Mouse (Mus musculus) splenic B cell, adult 2 months (primary cell): ENCODE measurements around the gene Trnp1.
A peak's percentile ranks its signal among the peaks of the same experiment; 100 is the strongest.

Source experiments
- DNase-seq: peaks from one replicate; pipeline ENCODE4 v3.0.0-alpha.2; 2011; ENCODE audit warnings: low read depth, low spot score
- H3K27me3 ChIP-seq: 2 replicates; pipeline ENCODE4 v1.6.1; 2012; ENCODE audit warnings: mild to moderate bottlenecking, low read length, moderate library complexity, mixed read lengths; ENCODE audit not compliant: control insufficient read depth, poor library complexity, insufficient read depth, severe bottlenecking
- H3K36me3 ChIP-seq: 2 replicates; pipeline ENCODE4 v1.6.1; 2012; ENCODE audit warnings: mild to moderate bottlenecking, low read length, moderate library complexity, mixed read lengths; ENCODE audit not compliant: control insufficient read depth, poor library complexity, insufficient read depth, severe bottlenecking

Gene Trnp1

DNA sequence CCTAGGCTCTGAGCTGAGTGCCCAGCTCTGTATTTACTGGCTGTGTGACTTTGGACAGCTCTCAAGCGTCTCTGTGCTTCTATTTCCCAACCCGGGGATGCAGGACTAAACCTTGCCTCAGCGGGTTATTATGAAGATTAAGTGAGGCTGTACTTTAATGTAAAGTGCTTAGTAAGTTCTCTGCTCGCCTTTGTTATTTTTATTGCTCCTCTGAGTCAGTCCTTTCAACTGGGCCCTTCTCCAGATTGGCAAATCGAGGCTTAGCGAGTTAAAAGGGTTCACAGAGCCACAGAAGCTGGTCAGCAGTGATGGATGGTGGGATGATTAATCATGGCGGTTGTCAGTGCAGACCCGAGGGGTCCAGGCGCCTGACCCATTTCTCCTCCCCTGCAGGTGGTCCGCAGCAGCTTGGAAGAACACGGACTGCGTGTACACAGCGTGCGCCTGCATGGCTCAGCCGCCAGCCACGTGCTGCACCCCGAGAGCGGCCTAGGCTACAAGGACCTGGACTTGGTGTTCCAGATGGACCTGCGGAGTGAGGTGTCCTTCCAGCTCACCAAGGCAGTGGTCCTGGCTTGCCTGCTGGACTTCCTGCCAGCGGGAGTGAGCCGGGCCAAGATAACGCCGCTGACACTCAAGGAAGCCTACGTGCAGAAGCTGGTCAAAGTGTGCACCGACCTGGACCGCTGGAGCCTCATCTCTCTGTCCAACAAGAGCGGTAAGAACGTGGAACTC, 12.5 kb downstream of the Trnp1 start:
- no peaks in the 10 kb centered on the region for H3K36me3 ChIP-seq
- no peaks in the 10 kb centered on the region for H3K27me3 ChIP-seq
- DNase-seq: no peak

DNA sequence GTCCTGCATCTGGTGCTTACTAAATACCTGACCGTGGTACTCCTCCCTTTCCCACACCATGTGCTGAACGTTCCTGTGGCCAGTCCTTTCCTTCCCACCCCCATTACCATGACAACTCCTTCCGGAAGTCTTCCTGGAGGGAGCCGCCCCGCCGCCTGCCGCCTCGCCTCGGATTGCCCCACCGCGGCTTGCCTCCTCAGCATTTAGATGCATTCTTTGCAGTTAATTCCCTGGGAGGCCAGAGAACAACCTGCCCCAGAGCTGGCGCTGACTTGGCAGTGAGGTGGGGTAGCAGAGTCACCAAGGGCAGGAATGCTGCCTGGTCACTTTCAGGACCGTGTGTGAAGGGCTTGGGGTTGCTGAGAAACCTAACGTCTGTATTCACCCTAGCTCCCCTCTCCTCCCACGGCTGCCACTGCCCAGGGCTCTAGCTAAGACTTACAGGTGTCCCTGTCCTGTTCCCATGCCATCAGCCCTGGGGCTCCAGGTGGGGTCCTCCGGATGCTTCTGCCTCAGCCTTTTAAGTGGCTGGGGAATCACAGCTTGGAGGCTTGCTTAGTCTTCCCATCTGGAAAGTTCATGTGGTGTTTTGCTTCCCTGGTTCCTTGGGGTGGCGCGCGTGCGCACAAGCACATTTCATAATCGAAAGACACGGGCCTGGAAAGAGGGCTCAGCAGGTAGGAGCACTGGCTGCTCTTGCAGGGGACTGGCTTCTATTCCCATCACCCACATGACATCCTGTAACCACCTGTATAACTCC, 13.9 kb downstream of the Trnp1 start:
- no peaks in the 10 kb centered on the region for H3K27me3 ChIP-seq
- no peak for DNase-seq
- H3K36me3 ChIP-seq: no peaks in the 10 kb centered on the region

DNA sequence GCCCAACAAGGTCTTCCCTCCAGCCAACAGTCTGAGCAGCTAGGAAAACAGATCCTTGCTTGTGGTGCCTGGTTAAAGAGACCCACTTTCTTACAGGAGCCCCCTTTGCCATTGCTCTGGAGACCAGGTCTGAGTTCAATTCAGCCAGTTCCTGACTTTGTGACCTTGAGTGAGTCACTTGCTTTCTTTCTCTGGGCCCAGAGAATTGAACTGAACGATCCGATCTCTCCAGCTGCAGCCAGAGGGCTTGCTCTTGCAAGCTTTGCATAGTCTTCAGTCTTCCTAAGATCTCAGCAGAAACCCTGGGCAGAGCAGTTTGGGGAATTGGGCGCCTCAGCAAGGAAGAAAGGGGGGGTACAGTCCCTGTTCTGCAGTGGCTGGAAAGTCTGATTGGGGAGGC, 15.9 kb downstream of the Trnp1 start:
- Histone ChIP-seq H3K36me3 (no peaks in the 10 kb centered on the region), H3K27me3 (no peaks in the 10 kb centered on the region)
- no peak for DNase-seq

DNA sequence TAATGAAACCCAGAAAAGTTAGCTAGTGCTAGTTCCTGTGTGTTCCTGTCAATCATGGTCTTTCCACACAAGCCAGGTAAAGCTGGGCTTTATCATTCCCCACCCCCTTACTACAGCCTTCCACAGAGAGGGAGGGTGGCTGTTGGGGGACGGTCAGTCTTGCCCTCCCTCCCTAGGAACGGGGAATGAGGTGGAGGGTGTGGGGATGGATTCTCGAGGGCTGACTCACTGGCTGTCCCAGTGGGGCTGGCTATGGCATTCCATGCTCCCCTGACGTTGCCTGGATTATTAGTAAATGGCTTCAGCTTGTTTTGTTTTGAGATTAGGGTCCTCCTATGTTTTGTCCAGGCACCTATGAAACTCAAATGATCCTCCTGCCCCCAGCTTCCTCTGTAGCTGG, 16.9 kb downstream of the Trnp1 start:
- no peaks in the 10 kb centered on the region for H3K27me3 ChIP-seq
- no peak for DNase-seq
- no peaks in the 10 kb centered on the region for H3K36me3 ChIP-seq

DNA sequence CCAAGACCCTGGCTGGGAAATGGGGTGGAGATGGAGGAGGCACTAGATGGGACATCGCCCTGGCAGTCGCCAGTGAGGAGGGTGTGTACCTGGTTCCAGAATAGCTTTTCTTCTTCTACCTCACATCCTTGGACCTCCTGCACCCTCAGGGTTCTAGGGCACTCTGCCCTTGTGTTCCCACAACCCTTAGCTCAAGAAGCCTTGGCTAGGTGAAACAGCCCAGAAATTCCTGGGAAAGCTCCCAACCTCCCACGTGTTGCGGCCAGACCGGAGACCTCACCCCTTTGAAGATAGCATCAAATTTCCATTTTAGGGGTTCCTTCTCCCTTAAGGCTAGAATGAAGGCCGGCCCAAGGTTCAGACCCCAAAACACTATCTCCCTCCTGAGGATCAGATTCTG, 17.6 kb downstream of the Trnp1 start:
- Histone ChIP-seq H3K27me3 (no peaks in the 10 kb centered on the region), H3K36me3 (no peaks in the 10 kb centered on the region)
- DNase-seq: no peak

DNA sequence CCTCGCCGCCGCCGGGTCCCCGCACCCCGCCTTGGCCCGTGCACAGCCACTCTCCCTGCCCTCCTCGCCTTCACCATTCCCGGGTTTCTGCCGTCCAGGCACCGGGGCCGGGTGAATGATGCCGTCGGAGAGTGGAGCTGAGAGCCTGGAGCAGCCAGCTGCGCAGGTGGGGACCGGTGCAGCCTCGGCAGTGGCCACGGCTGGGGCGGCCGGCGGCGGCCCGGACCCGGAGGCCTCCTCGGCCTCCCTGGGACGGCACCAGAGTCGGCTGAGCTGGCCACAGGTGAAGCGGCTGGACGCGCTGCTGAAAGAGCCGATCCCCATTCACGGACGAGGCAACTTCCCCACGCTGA, 18.2 kb downstream of the Trnp1 start:
- DNase-seq: no peak
- no peaks in the 10 kb centered on the region for H3K36me3 ChIP-seq
- no peaks in the 10 kb centered on the region for H3K27me3 ChIP-seq

DNA sequence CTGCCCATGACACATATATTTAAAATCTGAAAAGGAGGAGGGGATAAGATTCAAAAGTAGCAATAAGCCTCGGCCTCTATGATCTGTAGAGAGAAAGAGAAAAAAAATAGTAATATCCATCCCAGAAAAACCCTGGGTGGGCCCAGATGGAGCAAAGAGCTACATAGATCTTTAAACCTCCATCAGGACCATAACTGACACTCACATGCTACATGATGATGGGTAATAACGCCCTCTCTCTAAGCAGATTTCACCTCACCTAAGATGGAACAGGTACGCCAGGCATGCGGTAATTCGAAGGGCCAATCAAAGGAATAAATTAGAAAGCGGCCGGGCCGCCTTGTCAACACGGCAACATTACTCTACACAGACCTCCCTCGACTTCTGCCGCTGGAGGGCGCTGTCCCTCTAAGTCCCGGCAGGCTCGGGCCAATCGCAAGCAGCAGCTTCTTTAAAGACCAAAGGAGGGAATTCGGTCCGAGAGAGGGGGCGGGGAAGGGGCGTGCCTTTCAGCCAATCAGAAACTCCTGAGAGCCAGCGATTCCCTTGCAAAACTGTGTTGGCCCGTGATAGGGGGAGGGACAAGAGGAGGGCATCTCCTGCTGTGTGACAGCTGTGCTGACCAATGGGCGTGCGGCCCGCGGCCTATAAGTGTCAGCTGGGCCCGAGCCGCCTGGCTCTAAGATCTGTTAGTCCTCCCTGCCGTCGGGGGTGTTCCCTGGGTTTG, 18.7 kb downstream of the Trnp1 start, which contains the start of gene Tent5b:
Tent5b (plus strand) TSS at position 675 of the 727 bp plus-strand sequence.
- Histone ChIP-seq H3K36me3 (no peaks in the 10 kb centered on the region), H3K27me3 (no peaks in the 10 kb centered on the region)
- peak; percentile 92 for DNase-seq

DNA sequence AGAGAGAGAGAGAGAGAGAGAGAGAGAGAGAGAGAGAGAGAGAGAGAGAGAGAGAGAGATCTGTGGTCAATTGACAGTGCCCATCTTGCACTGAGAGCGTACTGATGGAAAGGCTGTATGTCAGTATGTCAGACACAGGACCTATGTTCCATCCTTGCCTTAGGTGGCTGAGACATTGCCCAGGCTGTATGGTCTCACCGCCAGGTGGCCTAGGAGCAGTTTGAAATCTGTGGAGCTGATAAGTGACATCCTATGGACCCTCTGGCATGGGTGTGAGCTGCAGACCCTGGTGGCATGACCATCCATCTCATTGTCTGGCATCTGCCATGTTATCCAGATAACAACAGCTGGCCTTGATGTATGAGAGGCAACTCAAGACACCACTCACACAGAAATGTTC, 24.5 kb downstream of the Trnp1 start:
- H3K27me3 ChIP-seq: no peaks in the 10 kb centered on the region
- no peak for DNase-seq
- no peaks in the 10 kb centered on the region for H3K36me3 ChIP-seq

DNA sequence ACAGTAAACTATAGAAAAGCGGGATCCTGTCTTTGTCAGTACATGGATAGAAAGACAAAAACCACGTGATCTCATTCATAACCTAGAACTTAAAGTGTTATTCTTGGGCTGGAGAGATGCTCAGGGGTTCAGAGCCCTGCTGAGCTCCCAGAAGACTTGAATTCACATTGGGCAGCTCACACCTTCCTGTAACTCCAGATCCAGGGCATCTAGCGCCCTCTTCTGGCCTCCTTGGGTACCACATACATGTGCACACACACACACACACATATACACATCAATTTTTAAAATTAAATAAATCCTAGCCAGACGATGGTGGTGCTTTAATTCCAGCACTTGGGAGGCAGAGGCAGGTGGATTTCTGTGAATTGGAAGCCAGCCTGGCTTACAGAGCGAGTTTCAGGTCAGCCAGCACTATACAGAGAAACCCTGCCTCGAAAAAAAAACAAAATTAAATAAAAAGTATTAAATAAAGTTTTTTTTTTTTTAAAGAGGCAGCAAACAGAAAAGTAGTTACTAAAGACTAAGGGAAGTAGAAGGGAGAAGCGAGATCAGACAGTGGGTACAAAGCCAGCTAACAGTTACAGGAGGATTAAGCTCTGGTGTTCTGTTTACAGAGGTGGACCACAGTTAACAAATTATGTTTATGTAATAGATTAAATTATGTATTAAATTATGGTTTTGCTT, 27.1 kb downstream of the Trnp1 start:
- no peak for DNase-seq
- Histone ChIP-seq H3K36me3 (no peaks in the 10 kb centered on the region), H3K27me3 (no peaks in the 10 kb centered on the region)

DNA sequence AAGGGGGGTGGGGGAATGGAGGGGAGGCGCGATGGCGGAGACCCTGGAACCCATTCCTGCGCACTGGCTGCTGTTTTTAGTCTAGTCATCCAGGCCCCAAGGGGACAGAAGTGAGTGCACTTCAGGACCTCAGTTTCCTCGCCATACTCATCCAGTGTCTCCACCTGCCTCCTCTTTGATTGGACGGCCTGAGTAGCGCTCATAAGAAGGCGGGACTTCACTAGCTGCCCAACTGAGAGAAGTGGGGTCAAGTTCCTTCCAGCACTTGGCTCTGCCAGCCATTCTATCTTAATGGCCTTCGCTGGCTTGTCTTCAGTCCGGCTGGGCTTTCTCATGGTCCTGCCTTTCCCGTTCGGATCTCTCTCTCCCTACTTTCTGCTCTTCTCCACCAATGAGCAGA, 29.2 kb downstream of the Trnp1 start:
- DNase-seq: no peak
- no peaks in the 10 kb centered on the region for H3K36me3 ChIP-seq
- no peaks in the 10 kb centered on the region for H3K27me3 ChIP-seq

DNA sequence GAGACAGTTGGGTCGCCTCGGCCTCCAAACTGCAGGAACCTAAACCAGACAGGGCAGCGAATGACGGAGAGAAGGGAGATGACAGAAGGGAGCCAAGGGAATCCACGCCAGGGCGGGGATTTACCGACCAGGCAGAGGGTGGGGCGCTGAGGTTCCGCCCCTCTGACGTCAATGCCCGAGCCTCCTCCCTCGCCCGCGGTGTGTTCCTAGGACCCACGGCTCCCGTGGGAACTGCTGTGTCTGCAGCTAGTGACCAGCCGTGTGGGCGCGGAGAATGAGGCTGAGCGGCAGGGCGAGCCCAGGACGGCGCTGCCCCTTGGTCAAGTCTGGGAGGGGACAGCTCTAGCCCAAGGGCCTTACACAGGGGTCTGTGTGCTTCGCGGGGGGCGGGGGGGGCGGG, 30.3 kb downstream of the Trnp1 start:
- H3K36me3 ChIP-seq: no peaks in the 10 kb centered on the region
- no peaks in the 10 kb centered on the region for H3K27me3 ChIP-seq
- peak; percentile 73 for DNase-seq

DNA sequence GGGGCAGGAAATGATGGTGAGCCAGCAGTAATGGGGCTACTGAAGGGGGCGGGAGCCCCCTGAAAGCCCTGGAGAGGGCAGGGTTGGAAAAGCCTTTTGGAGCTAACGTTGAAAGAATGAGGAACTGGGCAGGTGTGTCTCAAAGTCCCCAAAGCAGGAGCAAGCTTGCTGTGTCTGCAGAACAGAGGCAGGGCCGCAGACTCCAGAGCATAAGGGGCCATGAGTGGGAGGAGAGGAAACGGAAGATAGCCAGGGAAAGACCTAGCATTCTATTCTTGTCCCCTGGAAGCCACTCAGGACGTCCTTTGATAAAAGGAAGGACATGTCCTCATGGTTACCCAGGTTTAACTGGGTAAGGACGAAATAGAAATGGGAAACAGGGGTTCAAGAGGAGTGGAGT, 35.2 kb downstream of the Trnp1 start:
- H3K36me3 ChIP-seq: no peaks in the 10 kb centered on the region
- H3K27me3 ChIP-seq: no peaks in the 10 kb centered on the region
- no peak for DNase-seq

DNA sequence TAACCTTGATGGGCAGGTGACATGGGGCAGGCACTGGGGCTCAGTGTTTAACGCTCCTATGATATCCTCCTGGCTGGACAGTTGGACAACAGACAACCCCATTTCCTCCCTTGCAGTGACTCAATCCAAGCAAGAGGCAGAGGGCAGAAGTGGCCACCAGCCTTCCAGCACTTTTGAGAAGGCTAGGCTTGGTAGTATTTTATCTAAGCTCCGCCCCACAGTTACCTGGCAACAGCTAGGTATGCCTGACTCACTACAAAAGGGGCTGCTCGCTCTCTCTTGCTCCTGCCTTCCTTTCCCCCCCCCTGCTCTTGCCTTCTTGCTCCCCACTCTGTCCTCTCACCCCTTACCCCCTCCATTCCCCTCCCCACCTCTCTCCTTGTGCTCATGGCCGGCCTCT, 37.0 kb downstream of the Trnp1 start:
- Histone ChIP-seq H3K36me3 (no peaks in the 10 kb centered on the region), H3K27me3 (no peaks in the 10 kb centered on the region)
- no peak for DNase-seq

DNA sequence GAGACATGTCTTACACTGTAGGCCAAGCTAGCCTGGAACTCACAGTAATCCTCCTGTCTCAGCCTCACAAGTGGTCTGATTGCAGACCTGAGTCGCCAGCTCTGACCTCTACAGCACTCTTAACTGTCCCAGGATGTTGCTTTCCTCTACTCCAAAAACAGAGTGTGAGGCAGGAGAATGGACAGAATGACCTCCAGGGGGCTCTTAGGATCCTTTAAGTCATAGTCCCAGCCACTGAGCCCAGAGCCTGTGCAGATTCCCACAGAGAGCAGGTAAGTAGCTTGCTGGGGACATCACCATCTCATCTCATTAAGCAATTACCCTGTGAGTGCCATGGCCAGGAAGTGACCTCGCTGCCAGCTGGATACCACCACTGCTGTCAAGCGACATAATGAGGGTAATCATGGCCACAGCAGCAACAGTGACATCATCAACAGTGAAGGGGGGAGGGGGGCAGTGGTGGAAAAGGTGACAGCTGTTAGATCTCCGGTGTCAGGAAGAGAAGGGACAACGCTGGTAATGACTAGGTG, 37.5 kb downstream of the Trnp1 start:
- no peaks in the 10 kb centered on the region for H3K27me3 ChIP-seq
- no peaks in the 10 kb centered on the region for H3K36me3 ChIP-seq
- no peak for DNase-seq
